8 mouse cellular contexts compared by ENCODE assay signal in genomic region chr8:90794990-90795861, GRCm38 (mm10). TPM values are rescaled to one million over a fixed set of nuclear protein-coding genes. Genes with fewer than 3 reads are reported as not detected.
DNase-seq lines count a peak whose midpoint lies in the region; ATAC-seq and TF ChIP-seq lines count a peak whose summit lies in the region.

No protein-coding gene starts in this region.

- peaks cover 2% of the 10 kb centered on the region; the same call in 1 of the 2 replicates for H3K4me1 ChIP-seq in cortical plate, adult 2 months (ENCODE audit: control insufficient read depth, insufficient read depth, low read length)
- H3K4me1 ChIP-seq in limb, embryonic 15.5 days = peaks cover 10% of the 10 kb centered on the region
- peaks cover 5% of the 10 kb centered on the region for H3K4me1 ChIP-seq in midbrain, embryonic 16.5 days (ENCODE audit: control insufficient read depth, insufficient read depth, low read length)
- no peaks in the 10 kb centered on the region; the same call in 1 of the 2 replicates for H3K4me1 ChIP-seq in stomach, embryonic 15.5 days

- no peaks in the 10 kb centered on the region for H3K27me3 ChIP-seq in limb, embryonic 15.5 days
- H3K27me3 ChIP-seq in midbrain, embryonic 16.5 days (ENCODE audit: control insufficient read depth, insufficient read depth, low read depth, low read length) = no peaks in the 10 kb centered on the region
- no peaks in the 10 kb centered on the region for H3K27me3 ChIP-seq in stomach, embryonic 15.5 days (replicated peaks)

- no peaks in the 10 kb centered on the region for H3K9me3 ChIP-seq in limb, embryonic 15.5 days
- no peaks in the 10 kb centered on the region for H3K9me3 ChIP-seq in midbrain, embryonic 16.5 days (replicated peaks; ENCODE audit: control insufficient read depth, low read length, poor library complexity, severe bottlenecking)
- H3K9me3 ChIP-seq in stomach, embryonic 15.5 days = no peaks in the 10 kb centered on the region

- no peaks in the 10 kb centered on the region for H3K36me3 ChIP-seq in limb, embryonic 15.5 days
- H3K36me3 ChIP-seq in midbrain, embryonic 16.5 days (ENCODE audit: control insufficient read depth, insufficient read depth, low read length) = no peaks in the 10 kb centered on the region
- no peaks in the 10 kb centered on the region for H3K36me3 ChIP-seq in stomach, embryonic 15.5 days

- 10% methylated on average over 12 of the region's 12 CpGs for WGBS in limb, embryonic 15.5 days
- WGBS in midbrain, embryonic 16.5 days = 11% methylated on average over 12 of the region's 12 CpGs
- WGBS in stomach, embryonic 15.5 days = 12% methylated on average over 12 of the region's 12 CpGs

- ATAC-seq in granulocyte monocyte progenitor cell, adult 5-6 weeks (replicated peaks; ENCODE audit: poor library complexity, severe bottlenecking) = peak; percentile 96
- no peak for ATAC-seq in limb, embryonic 15.5 days (ENCODE audit: insufficient number of reproducible peaks, low FRiP score, low TSS enrichment, low read depth)
- no peak for ATAC-seq in midbrain, embryonic 16.5 days
- peak; percentile 58 for ATAC-seq in stomach, embryonic 15.5 days (ENCODE audit: insufficient read depth, low FRiP score, low read depth)

- no peak overlapping the region for H3K9ac ChIP-seq in limb, embryonic 15.5 days
- H3K9ac ChIP-seq in midbrain, embryonic 16.5 days (ENCODE audit: low read depth, low read length) = no peak overlapping the region
- H3K9ac ChIP-seq in stomach, embryonic 15.5 days = no peak overlapping the region

- H3K4me3 ChIP-seq in cortical plate, adult 2 months (ENCODE audit: insufficient read depth, low read length) = peak overlapping the region; percentile 19
- peak overlapping the region; percentile 27 for H3K4me3 ChIP-seq in limb, embryonic 15.5 days
- no peak overlapping the region for H3K4me3 ChIP-seq in midbrain, embryonic 16.5 days (ENCODE audit: low read depth, low read length)
- peak overlapping the region; percentile 30 for H3K4me3 ChIP-seq in stomach, embryonic 15.5 days (replicated peaks)

- no peak overlapping the region for H3K27ac ChIP-seq in cortical plate, adult 2 months (ENCODE audit: insufficient read depth, low read length)
- no peak overlapping the region for H3K27ac ChIP-seq in limb, embryonic 15.5 days
- H3K27ac ChIP-seq in midbrain, embryonic 16.5 days (ENCODE audit: low read length) = no peak overlapping the region
- peak overlapping the region; percentile 18; the same call in 1 of the 2 replicates for H3K27ac ChIP-seq in stomach, embryonic 15.5 days

- TF ChIP-seq CTCF in cortical plate, adult 2 months (IDR thresholded peaks at IDR 0.05; ENCODE audit: extremely low read depth, insufficient read depth, low read length) = peak; percentile 54

- no peak for TF ChIP-seq POLR2A in cortical plate, adult 2 months (IDR thresholded peaks at IDR 0.05; ENCODE audit: extremely low read depth, insufficient read depth, low read length)

- H3K4me2 ChIP-seq in limb, embryonic 15.5 days = peak overlapping the region; percentile 39
- peak overlapping the region; percentile 30; the same call in 1 of the 2 replicates for H3K4me2 ChIP-seq in midbrain, embryonic 16.5 days (ENCODE audit: low read length)
- peak overlapping the region; percentile 47 for H3K4me2 ChIP-seq in stomach, embryonic 15.5 days

- peak; percentile 45 to 56 for DNase-seq in urinary bladder, adult 18-20 months (ENCODE audit: low spot score in 2 of 2)
- no peak for DNase-seq in urinary bladder, postnatal 10 days (ENCODE audit: low spot score)
- DNase-seq in kidney, adult 11 months = peak; percentile 48

RNA-seq across cellular contexts. Expression of gene Gm19935, which starts 22.0 kb away (rescaled TPM):
- 2.3 and 4.1 TPM in 2 replicates for polyA plus RNA-seq in cortical plate, adult 2 months (2012; rRNA removed)
- total RNA-seq in granulocyte monocyte progenitor cell, adult 5-6 weeks (2014; fragmentation: Nextera tagmentation) = not detected in 2 replicates
- total RNA-seq in granulocyte monocyte progenitor cell, adult 5-6 weeks (2017) = not detected in 2 replicates
- not detected in 2 replicates for polyA plus RNA-seq in limb, embryonic 15.5 days (2015; fragmentation: Nextera tagmentation; extraction: Ambion mirVana)
- polyA plus RNA-seq in midbrain, embryonic 16.5 days (2015; fragmentation: Nextera tagmentation; extraction: Ambion mirVana) = 1.2 and 1.8 TPM in 2 replicates
- not detected in 2 replicates for polyA plus RNA-seq in stomach, embryonic 15.5 days (2015; fragmentation: Nextera tagmentation; extraction: Ambion mirVana)

RNA-seq across cellular contexts. Expression of gene Chd9, which starts 32.9 kb away (rescaled TPM):
- polyA plus RNA-seq in cortical plate, adult 2 months (2012; rRNA removed) = 291 and 305 TPM in 2 replicates
- 108 and 162 TPM in 2 replicates for total RNA-seq in granulocyte monocyte progenitor cell, adult 5-6 weeks (2014; fragmentation: Nextera tagmentation)
- 55.7 and 75.6 TPM in 2 replicates for total RNA-seq in granulocyte monocyte progenitor cell, adult 5-6 weeks (2017)
- polyA plus RNA-seq in limb, embryonic 15.5 days (2015; fragmentation: Nextera tagmentation; extraction: Ambion mirVana) = 127 and 128 TPM in 2 replicates
- 68.4 and 80.2 TPM in 2 replicates for polyA plus RNA-seq in midbrain, embryonic 16.5 days (2015; fragmentation: Nextera tagmentation; extraction: Ambion mirVana)
- polyA plus RNA-seq in stomach, embryonic 15.5 days (2015; fragmentation: Nextera tagmentation; extraction: Ambion mirVana) = 185 and 189 TPM in 2 replicates

Comparison
In these comparisons a context has a peak if more than half of its experiments do, and no peak if none do; other contexts are left out.
1. ATAC-seq: peak in granulocyte monocyte progenitor cell, adult 5-6 weeks (single experiment) and stomach, embryonic 15.5 days (single experiment); none in limb, embryonic 15.5 days (single experiment) and midbrain, embryonic 16.5 days (single experiment).
2. Peak in every context shown above with its lines, with median percentiles within 50 percentile points of each other: H3K4me2 ChIP-seq.